Mouse (Mus musculus): Measurements from ENCODE around the gene Phactr3. TPM values are rescaled to one million over a fixed set of nuclear protein-coding genes. Genes with fewer than 3 reads are reported as not detected.

Gene Phactr3
- polyA plus RNA-seq, 1 experiment from 2014 or later, result 0.20 TPM

- Histone ChIP-seq H3K4me1 (ENCODE audit: insufficient read depth, low read depth, low read length) (no peaks in the 10 kb centered on the region), H3K9ac (replicated peaks; ENCODE audit: low read depth) (no peak overlapping the region), H3K4me3 (ENCODE audit: low read depth, low read length) (no peak overlapping the region), H3K27me3 (replicated peaks; ENCODE audit: insufficient read depth, low read length) (no peaks in the 10 kb centered on the region), H3K4me2 (replicated peaks; ENCODE audit: low read depth, low read length) (no peak overlapping the region), H3K27ac (ENCODE audit: low read length) (no peak overlapping the region), H3K9me3 (ENCODE audit: low read length) (no peaks in the 10 kb centered on the region), H3K36me3 (ENCODE audit: insufficient read depth, low read length) (no peaks in the 10 kb centered on the region)
- ATAC-seq (peak; percentile 44; the same call in 1 of the 2 replicates), DNase-seq (ENCODE audit: low spot score) (peak; percentile 66)
- WGBS, result 2% methylated on average over 8 of the region's 8 CpGs
- no peak for TF ChIP-seq EP300 (IDR thresholded peaks at IDR 0.05)
- TF ChIP-seq CTCF (IDR thresholded peaks at IDR 0.05), result peak; percentile 87
Observed at GRCm38 (mm10) chr2:178264389-178264788, 145.6 kb downstream of the Phactr3 start.

- Histone ChIP-seq H3K4me1 (ENCODE audit: insufficient read depth, low read depth, low read length) (no peaks in the 10 kb centered on the region), H3K27ac (ENCODE audit: low read length) (no peak overlapping the region), H3K4me3 (ENCODE audit: low read depth, low read length) (no peak overlapping the region), H3K27me3 (replicated peaks; ENCODE audit: insufficient read depth, low read length) (no peaks in the 10 kb centered on the region), H3K36me3 (ENCODE audit: insufficient read depth, low read length) (no peaks in the 10 kb centered on the region), H3K9me3 (ENCODE audit: low read length) (no peaks in the 10 kb centered on the region), H3K4me2 (replicated peaks; ENCODE audit: low read depth, low read length) (no peak overlapping the region), H3K9ac (replicated peaks; ENCODE audit: low read depth) (no peak overlapping the region)
- WGBS, result 32% methylated on average over 2 of the region's 2 CpGs
- no peak for DNase-seq (ENCODE audit: low spot score)
- TF ChIP-seq EP300 (IDR thresholded peaks at IDR 0.05), result no peak
- TF ChIP-seq CTCF (IDR thresholded peaks at IDR 0.05), result no peak
- ATAC-seq, result no peak
Observed at GRCm38 (mm10) chr2:178265454-178265853, 146.7 kb downstream of the Phactr3 start.

- Histone ChIP-seq H3K36me3 (ENCODE audit: insufficient read depth, low read length) (no peaks in the 10 kb centered on the region), H3K27me3 (replicated peaks; ENCODE audit: insufficient read depth, low read length) (no peaks in the 10 kb centered on the region), H3K4me3 (ENCODE audit: low read depth, low read length) (no peak overlapping the region), H3K9me3 (ENCODE audit: low read length) (no peaks in the 10 kb centered on the region), H3K4me2 (replicated peaks; ENCODE audit: low read depth, low read length) (no peak overlapping the region), H3K4me1 (ENCODE audit: insufficient read depth, low read depth, low read length) (no peaks in the 10 kb centered on the region), H3K9ac (replicated peaks; ENCODE audit: low read depth) (no peak overlapping the region), H3K27ac (ENCODE audit: low read length) (no peak overlapping the region)
- no peak for TF ChIP-seq EP300 (IDR thresholded peaks at IDR 0.05)
- no peak for TF ChIP-seq CTCF (IDR thresholded peaks at IDR 0.05)
- ATAC-seq, result no peak
- WGBS, result 73% methylated on average over 2 of the region's 2 CpGs
- no peak for DNase-seq (ENCODE audit: low spot score)
Observed at GRCm38 (mm10) chr2:178270794-178271193, 152.0 kb downstream of the Phactr3 start.

- DNase-seq (ENCODE audit: low spot score), result no peak
- WGBS, result 49% methylated on average over 4 of the region's 4 CpGs
- ATAC-seq, result no peak
- Histone ChIP-seq H3K27me3 (replicated peaks; ENCODE audit: insufficient read depth, low read length) (no peaks in the 10 kb centered on the region), H3K4me1 (ENCODE audit: insufficient read depth, low read depth, low read length) (no peaks in the 10 kb centered on the region), H3K9me3 (ENCODE audit: low read length) (no peaks in the 10 kb centered on the region), H3K9ac (replicated peaks; ENCODE audit: low read depth) (no peak overlapping the region), H3K4me3 (ENCODE audit: low read depth, low read length) (no peak overlapping the region), H3K36me3 (ENCODE audit: insufficient read depth, low read length) (no peaks in the 10 kb centered on the region), H3K27ac (ENCODE audit: low read length) (no peak overlapping the region), H3K4me2 (replicated peaks; ENCODE audit: low read depth, low read length) (no peak overlapping the region)
- TF ChIP-seq EP300 (IDR thresholded peaks at IDR 0.05) (no peak), CTCF (IDR thresholded peaks at IDR 0.05) (no peak)
Observed at GRCm38 (mm10) chr2:178272350-178272749, 153.6 kb downstream of the Phactr3 start.

- H3K36me3 ChIP-seq (ENCODE audit: insufficient read depth, low read length), result no peaks in the 10 kb centered on the region
- WGBS, result 68% methylated on average over 4 of the region's 4 CpGs
- no peaks in the 10 kb centered on the region for H3K4me1 ChIP-seq (ENCODE audit: insufficient read depth, low read depth, low read length)
- H3K4me2 ChIP-seq (replicated peaks; ENCODE audit: low read depth, low read length), result no peak overlapping the region
- H3K27me3 ChIP-seq (replicated peaks; ENCODE audit: insufficient read depth, low read length), result no peaks in the 10 kb centered on the region
- no peak overlapping the region for H3K9ac ChIP-seq (replicated peaks; ENCODE audit: low read depth)
- H3K9me3 ChIP-seq (ENCODE audit: low read length), result no peaks in the 10 kb centered on the region
- no peak for ATAC-seq
- H3K4me3 ChIP-seq (ENCODE audit: low read depth, low read length), result no peak overlapping the region
- DNase-seq (ENCODE audit: low spot score), result no peak
- no peak for TF ChIP-seq CTCF (IDR thresholded peaks at IDR 0.05)
- no peak overlapping the region for H3K27ac ChIP-seq (ENCODE audit: low read length)
Observed at GRCm38 (mm10) chr2:178274126-178274525, 155.4 kb downstream of the Phactr3 start.

- TF ChIP-seq CTCF (IDR thresholded peaks at IDR 0.05), result no peak
- no peak for TF ChIP-seq EP300 (IDR thresholded peaks at IDR 0.05)
Observed at GRCm38 (mm10) chr2:178277206-178277605, 158.4 kb downstream of the Phactr3 start.

GRCm38 (mm10) chr2:178281183-178281582 lies 162.4 kb downstream of the Phactr3 start:
- Histone ChIP-seq H3K9me3 (ENCODE audit: low read length) (no peaks in the 10 kb centered on the region), H3K4me1 (ENCODE audit: insufficient read depth, low read depth, low read length) (no peaks in the 10 kb centered on the region), H3K27ac (ENCODE audit: low read length) (no peak overlapping the region), H3K9ac (replicated peaks; ENCODE audit: low read depth) (no peak overlapping the region), H3K4me2 (replicated peaks; ENCODE audit: low read depth, low read length) (no peak overlapping the region), H3K4me3 (ENCODE audit: low read depth, low read length) (no peak overlapping the region), H3K36me3 (ENCODE audit: insufficient read depth, low read length) (no peaks in the 10 kb centered on the region), H3K27me3 (replicated peaks; ENCODE audit: insufficient read depth, low read length) (no peaks in the 10 kb centered on the region)
- WGBS, result 43% methylated on average over 3 of the region's 3 CpGs
- ATAC-seq (no peak), DNase-seq (ENCODE audit: low spot score) (no peak)
- peak; percentile 19; the same call in 1 of the 2 replicates for TF ChIP-seq CTCF (IDR thresholded peaks at IDR 0.05)
- no peak for TF ChIP-seq EP300 (IDR thresholded peaks at IDR 0.05)

More at GRCm38 (mm10) chr2:178277206-178277605, 158.4 kb downstream of the Phactr3 start:
- 3% methylated on average over 6 of the region's 6 CpGs for WGBS
- H3K27ac ChIP-seq (ENCODE audit: low read length), result no peak overlapping the region
- no peaks in the 10 kb centered on the region for H3K36me3 ChIP-seq (ENCODE audit: insufficient read depth, low read length)
- no peak overlapping the region for H3K4me3 ChIP-seq (ENCODE audit: low read depth, low read length)
- DNase-seq (ENCODE audit: low spot score), result peak; percentile 58
- H3K4me1 ChIP-seq (ENCODE audit: insufficient read depth, low read depth, low read length), result no peaks in the 10 kb centered on the region
- no peaks in the 10 kb centered on the region for H3K27me3 ChIP-seq (replicated peaks; ENCODE audit: insufficient read depth, low read length)
- no peaks in the 10 kb centered on the region for H3K9me3 ChIP-seq (ENCODE audit: low read length)
- ATAC-seq, result no peak
- no peak overlapping the region for H3K9ac ChIP-seq (replicated peaks; ENCODE audit: low read depth)
- no peak overlapping the region for H3K4me2 ChIP-seq (replicated peaks; ENCODE audit: low read depth, low read length)
